Mouse (Mus musculus) liver, adult 2 months (tissue): ENCODE results near the gene Ctbp2.

Experiments
- CTCF ChIP-seq: fragments of 200-500 bp; IDR thresholded peaks from 2 replicates; pipeline ENCODE4 v1.5.1; 2011; ENCODE audit warnings: low read depth, low read length, control low read depth
- POLR2A ChIP-seq: fragments of 200-500 bp; IDR thresholded peaks from 2 replicates; pipeline ENCODE4 v1.6.1; 2011; ENCODE audit warnings: low read length, control low read depth; ENCODE audit not compliant: insufficient read depth; ENCODE audit errors: extremely low read depth

DNA sequence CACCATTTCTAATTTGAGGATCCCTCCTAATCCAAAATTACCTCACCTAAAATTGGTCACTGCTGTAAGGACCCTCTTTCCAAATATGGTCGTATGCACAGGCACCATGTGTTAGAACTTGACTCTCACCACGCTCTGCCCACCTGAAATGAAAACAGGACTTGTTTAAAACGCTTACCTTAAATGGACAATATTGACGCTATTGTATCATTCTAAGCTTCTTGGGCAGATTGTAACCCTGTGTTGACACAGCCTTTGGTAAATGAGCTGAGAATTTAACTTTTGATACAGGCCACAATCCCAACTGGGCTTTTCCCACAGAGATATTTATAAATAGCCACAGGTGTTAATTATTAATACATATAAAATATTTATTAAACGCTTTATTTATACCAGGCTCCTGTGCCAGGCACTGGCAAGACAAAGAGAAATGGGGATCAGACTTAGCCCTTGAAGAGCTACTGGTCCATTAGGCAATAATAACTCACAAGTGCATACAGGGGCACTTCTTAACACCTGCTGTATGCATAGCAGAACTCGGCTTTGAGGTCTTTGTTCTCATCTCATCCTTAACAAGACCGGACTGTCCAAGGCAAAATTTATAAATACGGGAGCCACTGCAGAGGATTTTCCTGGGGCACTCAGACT, 15.7 kb upstream of the Ctbp2 start:
- TF ChIP-seq POLR2A (no peak), CTCF (no peak)
